Mouse (Mus musculus) retina, adult 2 months (tissue): ENCODE measurements around the gene Mical2.

Experiments used
- DNase-seq: peaks from one replicate; pipeline ENCODE4 v3.0.0-alpha.2; 2012; ENCODE audit warnings: low read depth, low spot score

Mical2 gene

DNA sequence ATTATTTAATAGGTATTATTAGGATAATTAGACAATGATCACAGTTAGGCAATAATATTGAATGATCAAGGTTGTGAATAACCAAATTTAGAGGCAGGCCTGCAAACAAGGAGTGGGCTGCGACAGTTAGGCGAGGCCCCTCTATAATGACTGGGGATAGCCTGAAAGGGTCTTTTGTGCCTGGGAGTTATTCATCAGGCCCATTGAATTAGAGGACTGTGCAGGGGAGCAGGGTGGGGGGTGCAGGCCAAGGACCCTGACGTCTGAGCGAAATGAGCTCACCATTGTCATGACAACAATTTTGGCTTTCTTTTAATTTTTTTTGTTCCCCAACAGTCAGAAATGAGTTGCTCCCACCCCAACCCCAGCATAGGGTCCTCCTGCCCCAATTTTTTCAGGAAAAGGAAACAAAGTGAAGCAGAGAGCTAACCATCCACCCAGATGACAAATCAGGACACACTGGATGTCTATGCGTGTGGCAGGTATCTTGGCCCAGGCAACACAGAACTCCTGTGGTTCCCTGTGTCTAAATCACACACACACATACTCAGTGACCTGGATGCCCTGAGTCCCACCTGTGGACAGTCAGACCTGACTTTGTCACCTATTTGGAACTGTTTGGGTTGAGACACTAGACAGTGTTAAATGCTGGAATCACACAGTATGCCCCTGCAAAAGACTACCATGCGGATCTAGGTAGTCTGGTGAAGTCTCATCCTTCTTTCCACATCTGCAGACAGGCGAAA lies 173.9 kb downstream of the Mical2 start:
- DNase-seq, result no peak

DNA sequence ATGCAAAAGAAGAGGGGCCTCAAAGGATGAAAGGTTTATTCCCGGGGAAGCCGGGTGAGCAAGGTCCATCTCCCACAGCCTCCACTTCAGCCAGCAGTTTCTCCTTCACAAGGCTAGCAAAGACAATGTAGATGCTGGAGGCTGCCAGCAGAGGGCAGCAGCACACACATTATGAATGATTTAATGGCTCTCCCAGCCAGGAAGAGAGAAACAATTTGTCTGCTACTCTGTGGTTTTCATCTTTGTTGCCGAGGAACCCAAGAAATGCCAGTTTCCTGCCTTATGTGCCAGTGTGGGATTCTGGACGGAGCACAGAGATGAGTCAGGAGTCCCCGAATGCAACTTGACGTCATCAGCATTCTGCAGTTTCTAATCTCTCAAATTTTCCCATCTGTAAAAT lies 174.5 kb downstream of the Mical2 start:
- peak; percentile 51 for DNase-seq

DNA sequence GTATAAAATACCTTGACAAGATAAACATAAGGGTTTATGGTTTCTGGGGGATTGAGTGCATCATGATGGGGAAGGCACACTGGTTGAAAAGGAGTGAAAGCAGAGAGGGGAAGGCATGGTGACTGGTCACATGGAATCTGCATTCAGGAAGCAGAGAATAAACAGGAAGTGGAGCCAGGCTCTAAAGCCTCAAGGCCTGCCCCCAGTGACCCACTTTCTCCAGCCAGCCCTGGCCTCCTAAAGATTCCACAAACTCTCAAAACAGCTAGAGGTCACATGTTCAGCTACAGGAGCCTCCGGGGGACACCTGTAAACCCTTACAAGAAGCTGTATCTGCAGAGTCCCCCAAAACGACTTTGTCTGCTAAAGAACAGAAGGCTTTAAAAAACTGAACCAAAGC lies 179.4 kb downstream of the Mical2 start:
- no peak for DNase-seq

DNA sequence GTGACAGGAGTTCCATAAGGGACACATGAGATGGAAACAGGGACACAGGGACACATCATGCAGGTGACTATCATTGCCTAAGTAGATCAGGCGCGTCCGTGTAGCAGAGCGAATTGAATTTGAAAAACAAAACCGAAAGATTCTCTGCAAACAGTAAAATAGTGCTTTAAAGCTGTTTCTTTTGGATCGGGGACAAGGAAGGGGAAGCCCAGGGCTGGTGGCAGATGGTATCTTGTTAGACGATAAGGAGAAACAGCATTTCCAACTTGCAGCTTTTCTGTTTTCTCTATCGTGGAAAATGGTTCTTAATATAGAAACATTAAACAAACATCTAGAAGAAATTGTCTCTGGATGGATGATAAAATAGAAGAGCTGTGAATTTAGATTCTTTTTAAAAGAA lies 179.9 kb downstream of the Mical2 start:
- DNase-seq, result no peak

DNA sequence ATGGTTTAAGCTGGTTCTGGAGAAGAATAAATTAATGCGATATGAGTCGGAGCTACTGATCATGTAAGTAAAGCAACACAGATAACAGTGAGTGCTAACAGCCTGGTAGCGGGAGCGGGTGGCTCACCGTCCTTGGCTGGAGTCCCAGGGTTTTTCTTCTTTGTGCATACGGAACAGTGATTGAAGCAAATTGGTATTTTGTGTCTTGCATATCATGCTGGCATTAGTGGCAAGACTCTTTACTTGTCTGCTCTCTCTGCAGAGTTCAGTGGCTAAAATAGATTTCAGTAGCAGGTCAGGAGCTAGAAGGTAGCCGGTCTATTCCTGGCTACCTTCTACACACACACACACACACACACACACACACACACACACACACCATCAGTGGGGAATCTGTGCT lies 181.9 kb downstream of the Mical2 start:
- DNase-seq, result no peak

DNA sequence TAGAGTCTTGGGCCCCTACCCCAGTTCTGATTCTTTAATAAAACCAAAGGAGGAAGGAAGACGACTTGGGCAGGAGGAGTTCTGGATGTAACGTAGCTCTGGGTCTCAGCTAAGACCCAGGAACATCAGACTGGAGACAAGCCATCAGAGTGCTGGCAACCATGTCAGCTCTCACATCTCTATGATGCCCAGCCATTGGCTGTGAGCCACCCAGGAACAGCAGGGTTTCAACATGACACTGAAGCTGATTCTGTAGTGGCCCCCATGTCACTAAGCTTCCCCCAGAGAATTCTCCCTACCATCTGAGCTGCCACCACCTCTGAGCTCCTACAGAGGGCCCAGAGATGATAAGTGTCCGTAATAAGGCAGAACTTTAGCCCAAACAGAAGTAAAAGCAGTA lies 184.3 kb downstream of the Mical2 start:
- no peak for DNase-seq

DNA sequence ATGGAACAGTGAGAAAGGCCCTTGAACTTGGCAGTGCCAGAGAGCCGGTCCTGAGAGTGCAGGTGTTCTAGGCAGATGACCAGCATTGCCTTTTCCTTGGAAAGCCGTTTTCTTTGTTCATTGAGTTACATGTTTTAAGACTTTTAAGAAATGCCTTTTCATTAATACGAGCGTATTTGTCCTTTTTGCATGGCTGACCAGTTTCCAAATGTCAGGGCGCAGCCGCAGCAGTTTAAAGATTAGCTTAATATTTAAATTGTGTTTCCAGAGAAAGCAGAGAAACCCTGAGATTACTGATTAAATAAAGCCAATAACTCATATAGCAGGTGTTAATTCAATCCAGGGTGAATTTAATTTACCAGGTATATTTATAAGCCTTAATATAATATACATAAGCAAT lies 187.6 kb downstream of the Mical2 start:
- no peak for DNase-seq

DNA sequence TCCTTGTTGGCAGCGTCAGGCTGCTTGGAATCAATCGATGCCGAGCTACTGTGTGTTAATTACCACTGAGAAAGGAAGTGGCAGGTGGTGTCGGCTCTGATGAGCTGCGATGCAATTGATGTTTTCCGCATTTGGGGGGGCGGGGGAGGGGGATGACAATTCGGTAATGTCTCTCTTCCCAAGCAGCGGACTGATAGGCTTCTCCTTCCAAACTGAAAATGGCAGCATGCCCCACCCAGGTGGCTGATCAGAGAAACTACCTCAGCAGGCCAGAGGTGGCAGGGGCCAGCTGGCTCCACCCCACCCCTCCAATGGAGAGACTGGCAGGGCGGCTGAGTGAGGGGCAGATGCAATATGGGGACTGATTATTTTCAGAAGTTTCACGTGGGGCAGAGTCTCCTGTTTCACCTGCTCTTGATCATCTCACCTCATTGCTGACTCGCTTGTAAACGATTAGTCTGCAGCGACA lies 190.4 kb downstream of the Mical2 start:
- no peak for DNase-seq

DNA sequence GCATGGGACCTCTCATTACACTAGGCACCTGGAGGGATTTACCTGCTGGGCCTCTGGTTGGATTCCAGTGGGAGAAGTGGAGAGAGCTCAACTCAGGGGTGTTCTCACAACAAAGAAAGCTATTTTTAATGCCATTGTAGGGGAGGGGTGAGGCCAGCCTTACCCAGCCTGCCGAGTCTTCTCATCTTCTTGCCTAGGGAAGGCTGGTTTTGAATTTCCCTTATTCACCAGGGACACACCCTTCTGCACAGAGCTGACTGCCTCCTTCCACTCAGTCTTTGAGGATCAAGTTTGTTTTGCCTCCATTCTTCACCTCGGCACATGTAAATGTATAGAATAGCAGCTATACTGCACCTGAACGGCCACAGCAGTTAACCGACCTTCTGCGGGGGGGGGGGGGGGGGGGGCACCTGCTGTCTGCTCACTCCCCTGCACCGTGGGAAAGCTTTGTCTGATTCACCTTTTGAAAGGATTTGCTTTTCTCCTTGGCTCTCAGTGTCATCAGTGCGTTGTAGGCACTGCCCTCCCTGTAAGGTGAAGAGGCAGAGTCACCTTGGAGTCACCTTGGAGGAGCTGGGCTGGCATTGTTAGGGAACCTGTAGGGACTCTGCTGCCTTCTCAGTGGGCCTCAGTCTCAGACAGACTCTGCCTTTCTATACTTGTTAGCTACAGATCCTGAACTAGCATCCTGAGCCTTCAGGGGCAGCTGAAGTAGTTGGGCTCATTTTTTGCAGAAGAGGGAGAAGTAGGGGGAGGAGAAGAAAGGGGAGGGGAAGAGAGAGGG lies 191.3 kb downstream of the Mical2 start:
- no peak for DNase-seq

DNA sequence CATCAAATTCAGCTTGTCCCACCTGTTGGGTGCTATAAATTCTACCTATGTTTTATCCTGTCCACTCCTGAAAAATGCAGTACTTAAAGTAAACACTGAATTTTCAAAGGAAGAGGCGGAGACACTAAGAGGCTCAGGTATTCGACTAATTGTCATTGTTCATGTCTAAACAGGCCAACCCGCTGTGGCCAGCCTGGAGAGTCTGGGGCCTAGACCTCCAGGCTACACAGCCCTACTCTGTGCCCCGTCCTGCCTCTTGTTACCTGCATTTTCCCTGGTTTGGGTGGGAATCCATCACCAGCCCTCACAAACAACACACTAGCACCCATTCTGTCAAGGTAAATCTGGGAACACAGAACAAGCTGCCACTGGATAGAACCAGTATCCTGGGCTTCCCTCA lies 191.9 kb downstream of the Mical2 start:
- DNase-seq, result no peak

DNA sequence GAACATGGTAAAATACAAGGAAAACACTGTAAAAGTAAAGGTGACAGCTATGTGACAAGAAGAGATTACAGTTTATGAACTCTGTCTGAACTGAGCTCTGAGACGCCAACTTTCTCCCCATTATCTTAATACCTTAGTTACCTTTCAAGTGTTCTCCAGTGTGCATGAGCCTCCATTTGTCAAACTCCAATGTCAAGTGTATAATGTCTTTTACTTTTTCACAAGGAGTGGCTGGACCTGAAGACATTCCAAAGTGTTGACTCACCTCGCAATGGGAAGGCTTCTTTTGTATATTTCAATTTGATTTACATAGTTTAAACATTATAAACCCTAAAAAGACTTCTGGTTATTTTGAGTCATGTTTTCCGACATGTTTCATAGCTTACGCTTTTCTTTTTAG lies 197.8 kb downstream of the Mical2 start:
- DNase-seq, result no peak

DNA sequence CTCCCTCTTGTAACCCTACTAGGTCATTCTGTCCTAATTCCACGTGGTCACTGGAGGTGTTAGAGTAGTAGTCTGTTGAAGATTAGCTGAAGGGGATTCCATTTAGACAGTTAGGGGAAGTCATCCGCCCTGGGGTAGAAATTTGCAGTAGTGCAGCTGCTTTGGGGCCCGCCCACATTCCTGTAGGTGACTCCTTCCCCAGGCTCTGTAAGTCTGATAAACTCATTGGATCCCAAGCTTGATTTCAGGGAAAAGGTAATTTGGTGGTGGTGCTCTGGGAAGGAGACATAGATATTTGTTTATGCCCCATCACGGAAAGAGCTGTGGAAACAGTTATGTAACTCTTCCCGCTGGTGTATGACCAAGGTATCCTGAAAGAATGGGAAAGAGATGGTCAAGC lies 201.2 kb downstream of the Mical2 start:
- DNase-seq, result no peak

DNA sequence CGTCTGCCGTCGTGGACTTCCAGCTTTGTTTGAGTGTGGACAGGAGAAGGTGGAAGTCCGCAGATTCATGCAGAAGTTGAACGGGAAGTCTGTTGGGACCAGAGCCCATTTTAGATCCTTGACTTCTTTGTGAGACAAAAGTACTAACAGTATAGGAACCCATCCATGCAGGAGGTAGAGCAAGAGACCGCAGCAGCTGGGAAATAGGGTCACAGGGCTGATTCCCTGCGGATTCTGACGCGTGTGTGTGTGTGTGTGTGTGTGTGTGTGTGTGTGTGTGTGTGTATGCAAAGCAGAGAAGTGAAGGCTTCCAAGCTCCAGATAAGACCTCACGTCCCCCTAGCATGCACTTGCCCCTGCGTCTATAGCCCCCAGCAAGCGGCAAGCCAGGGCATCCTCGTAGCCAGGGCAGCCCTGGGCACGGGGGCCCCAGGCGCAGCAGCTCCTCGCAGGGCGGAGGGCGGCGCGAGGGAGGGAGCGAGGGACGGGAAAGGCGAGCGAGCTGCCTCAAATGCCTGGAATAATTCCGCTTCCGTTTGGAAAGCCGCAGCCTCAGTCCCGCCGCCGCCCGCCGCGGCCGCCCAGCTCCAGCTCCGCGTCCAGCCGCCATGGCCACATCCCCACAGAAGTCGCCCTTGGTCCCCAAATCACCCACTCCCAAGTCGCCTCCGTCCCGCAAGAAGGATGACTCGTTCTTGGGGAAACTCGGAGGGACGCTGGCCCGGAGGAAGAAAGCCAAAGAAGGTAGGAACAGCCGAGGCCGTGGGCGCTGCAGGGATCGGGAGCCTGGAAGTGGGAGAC lies 201.9 kb downstream of the Mical2 start, which contains the start of gene Parva:
Parva (plus strand) TSS at position 149 of the 801 bp plus-strand sequence.
- DNase-seq, result no peak

DNA sequence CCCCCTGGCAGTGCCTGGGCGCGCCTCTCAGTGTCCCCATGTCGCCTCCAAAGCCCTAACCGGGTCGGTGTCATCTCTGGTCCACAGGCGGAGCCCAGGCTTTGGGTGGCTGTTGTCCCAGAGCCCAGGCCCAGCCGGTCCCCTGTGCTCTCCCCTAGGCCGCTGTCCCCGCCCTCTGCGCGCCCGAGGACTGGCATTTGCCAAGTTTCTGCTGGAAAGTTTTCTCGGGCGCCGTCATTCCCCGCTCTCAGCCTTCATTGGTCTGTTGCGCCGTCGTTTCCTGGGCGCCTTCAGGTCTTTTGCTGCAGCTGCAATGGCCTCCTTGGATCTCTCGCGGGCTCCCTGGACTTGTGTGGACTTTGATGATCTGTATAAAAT lies 202.5 kb downstream of the Mical2 start:
- DNase-seq, result no peak

DNA sequence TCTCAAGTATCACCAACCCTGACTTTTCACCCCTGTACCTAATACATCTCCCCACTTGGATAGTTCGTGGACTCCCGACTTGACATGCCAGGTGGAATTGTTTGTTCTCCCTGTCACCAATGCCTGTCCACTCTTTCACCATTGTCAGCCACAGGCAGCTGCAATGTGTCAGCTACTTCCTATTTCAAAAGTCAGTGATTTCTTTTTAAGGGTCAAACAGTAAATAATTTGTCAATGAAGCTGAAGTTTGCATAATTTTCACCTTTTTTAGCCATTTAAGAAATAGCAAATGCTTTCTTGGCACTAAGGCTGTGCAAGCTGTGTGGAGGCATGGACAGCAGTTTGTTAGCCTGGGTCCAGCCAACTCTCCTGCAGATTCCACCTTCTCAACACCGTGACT lies 214.2 kb downstream of the Mical2 start:
- DNase-seq, result no peak

DNA sequence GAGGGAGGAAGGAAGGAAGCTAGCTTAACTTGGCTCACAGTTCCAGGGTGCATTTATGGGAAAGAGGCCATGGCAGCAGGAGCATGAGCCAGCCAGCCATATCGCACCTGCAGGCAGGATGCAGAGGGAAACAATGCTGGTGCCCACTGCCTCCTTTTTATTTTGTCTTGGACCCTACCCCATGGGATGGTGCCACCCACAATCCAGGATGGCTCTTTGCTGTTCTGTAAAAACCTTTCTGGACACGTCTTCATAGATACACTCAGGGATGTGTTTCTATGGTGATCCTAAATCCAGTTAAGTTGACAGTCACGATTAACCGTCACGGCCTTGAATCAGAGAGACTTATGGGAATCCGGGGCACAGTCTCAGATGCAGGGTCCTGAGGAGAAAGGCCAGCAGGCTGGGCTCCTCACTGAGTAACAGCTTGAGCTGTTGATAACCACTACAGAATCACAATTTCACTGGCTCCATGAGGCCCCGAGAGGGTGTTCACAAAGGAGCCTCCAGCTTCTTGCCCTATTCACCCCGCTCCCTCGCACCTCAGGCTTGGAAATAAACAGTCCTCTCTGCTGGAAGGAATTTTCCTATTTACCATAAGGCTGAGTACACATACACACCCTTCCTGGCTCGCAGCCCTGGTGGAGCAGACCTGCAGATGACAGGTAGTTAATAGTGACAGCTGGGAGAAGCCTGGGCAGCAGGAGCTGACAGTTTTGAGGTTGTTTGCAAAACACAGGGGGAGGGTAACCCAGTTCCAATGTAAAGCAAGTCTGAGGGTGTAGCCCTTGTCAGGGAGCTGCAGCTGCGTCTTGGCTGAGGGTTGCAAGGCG lies 218.7 kb downstream of the Mical2 start:
- no peak for DNase-seq

DNA sequence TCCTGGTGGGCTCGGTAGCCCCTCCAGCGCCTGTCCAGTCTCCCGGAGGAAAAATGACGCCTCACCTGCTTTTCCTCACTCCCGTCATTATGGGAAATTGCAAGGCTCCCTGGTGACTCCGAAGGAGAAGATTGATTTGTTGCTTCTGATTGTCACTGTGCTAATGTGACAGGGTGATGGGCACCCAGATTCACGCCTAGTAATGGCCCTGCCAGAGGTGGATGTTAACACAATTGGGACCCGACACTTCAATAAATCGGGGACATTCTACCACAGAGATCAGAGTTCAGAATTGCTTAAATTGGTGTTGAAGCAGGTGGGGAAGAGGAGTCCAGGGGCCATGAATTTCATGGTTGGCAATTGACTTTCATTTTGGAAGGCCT lies 219.3 kb downstream of the Mical2 start:
- no peak for DNase-seq

DNA sequence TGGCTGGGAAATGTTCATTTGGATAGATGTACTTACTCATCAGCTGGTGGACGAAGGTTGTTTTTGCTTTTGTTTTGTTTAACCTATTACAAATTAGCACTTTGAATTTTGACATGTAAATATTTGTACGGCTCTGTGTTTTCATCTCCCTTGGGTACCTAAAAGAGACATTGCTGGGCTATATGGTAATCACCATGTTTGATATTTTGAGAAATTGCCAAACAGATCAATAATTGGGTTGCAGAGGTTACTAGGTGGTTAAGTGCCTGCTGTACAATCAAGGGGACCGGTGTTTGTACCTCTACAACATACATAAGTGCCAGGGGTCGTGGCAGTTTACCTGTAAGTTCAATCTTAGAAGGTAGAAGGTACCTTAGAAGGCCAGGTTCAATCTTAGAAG lies 220.8 kb downstream of the Mical2 start:
- no peak for DNase-seq

DNA sequence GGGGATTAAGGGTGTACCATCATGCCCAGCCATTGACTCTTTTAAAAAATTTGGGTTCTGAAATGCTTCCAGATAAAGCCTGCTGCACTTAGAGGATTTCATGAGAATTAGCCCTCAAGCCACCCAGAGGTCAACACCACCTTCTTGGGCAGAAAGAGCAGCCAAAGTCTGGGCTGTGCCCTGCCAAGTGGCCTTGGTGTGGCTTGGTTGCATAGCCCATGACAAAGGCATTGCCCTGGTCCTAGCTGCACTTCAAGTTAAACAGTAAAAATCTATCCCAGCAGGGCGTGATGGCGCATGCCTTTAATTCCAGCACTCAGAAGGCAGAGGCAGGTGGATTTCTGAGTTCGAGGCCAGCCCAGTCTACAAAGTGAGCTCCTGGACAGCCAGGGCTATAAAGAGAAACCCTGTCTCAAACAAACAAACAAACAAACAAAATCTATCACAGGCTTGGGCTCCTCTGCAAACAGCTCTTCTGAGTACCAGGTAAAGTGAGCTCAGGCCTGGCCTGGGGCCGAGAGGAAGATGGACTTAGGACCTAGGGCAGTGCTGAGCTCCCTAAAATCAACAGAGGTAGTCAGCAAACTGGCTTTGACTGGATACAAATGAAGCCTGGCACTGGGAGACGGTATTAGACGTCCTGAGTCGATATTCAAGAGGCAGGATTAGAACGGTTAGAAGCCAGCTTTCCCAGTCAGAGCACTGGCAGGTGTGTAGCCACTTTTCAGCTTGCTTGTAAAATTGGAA lies 224.5 kb downstream of the Mical2 start:
- DNase-seq, result no peak

DNA sequence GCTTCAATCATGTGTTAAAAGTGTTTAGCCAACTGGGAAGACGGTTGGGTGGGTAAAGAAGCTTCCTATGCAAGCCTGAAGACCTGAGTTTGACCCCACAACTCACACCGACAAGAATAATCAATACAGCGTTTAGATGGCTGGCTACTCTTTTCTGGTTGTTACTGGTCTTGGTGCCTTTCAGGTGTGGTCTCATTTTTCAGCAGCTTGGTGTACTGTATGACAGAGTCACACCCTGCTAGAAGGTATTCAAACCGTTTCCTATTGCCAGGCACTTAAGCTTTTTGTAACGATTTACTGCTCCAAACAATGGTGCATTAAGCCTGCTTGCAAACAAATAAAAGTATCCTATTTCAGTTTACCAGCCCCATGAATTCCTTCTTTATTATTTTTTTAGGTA lies 226.8 kb downstream of the Mical2 start:
- DNase-seq, result no peak

DNA sequence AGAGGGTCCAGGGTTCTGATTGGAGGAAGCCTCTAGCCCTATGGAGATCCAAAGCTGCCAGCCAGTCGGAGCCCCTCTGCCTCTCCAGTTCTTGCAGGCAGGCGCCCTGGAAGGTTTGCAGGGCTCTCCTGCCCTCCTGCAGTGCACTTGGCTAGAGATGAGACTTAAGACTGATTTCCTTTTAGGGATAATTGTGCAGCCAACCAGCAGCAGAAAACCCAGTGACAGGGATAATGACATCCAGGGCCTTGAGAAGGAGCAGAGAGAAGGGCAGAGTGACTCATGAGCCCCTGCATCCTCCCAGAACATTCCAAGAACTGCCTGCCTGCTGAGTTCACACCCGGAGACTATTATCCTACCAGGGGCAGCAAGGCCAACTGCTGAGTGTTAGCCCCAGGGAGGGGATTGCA lies 228.2 kb downstream of the Mical2 start:
- no peak for DNase-seq
